Mouse (Mus musculus) liver, embryonic 12.5 days (tissue): ENCODE results near the gene Dgkb. TPM values are rescaled to one million over a fixed set of nuclear protein-coding genes. Genes with fewer than 3 reads are reported as not detected.

Source experiments
- ATAC-seq: fragments of 200-750 bp; cut with Nextera tagmentation; 2 replicates; pipeline ENCODE4 v1.8.0; 2017; ENCODE audit warnings: moderate number of reproducible peaks, mild to moderate bottlenecking, moderate library complexity
- H3K27ac ChIP-seq: fragments of 300-500 bp; sonication (generic); 2 replicates; pipeline ENCODE4 v1.5.1; 2016; ENCODE audit warnings: mild to moderate bottlenecking
- H3K27me3 ChIP-seq: fragments of 300-500 bp; sonication (generic); replicated peaks from 2 replicates; pipeline ENCODE4 v1.6.1; 2016; ENCODE audit warnings: mild to moderate bottlenecking, moderate library complexity
- H3K36me3 ChIP-seq: fragments of 300-500 bp; sonication (generic); 2 replicates; pipeline ENCODE4 v1.6.1; 2016; ENCODE audit warnings: mild to moderate bottlenecking, moderate library complexity
- H3K4me1 ChIP-seq: fragments of 300-500 bp; sonication (generic); 2 replicates; pipeline ENCODE4 v1.6.1; 2016
- H3K4me2 ChIP-seq: fragments of 300-500 bp; sonication (generic); 2 replicates; pipeline ENCODE4 v1.6.1; 2016; ENCODE audit warnings: mild to moderate bottlenecking, moderate library complexity
- H3K4me3 ChIP-seq: fragments of 300-500 bp; sonication (generic); 2 replicates; pipeline ENCODE4 v1.5.1; 2016; ENCODE audit warnings: mild to moderate bottlenecking, moderate library complexity
- H3K9ac ChIP-seq: fragments of 300-500 bp; sonication (generic); 2 replicates; pipeline ENCODE4 v1.6.1; 2016; ENCODE audit warnings: mild to moderate bottlenecking, moderate library complexity
- H3K9me3 ChIP-seq: fragments of 300-500 bp; sonication (generic); replicated peaks from 2 replicates; pipeline ENCODE4 v1.6.1; 2016; ENCODE audit warnings: mild to moderate bottlenecking, moderate library complexity
- WGBS: fragments of 180-500 bp; shearing (Covaris S2); methylation state at CpG from one replicate; pipeline ENCODE4 v1.1.7; 2016; ENCODE audit not compliant: insufficient replicate concordance; 5-methylcytosine and 5-hydroxymethylcytosine counted together
- polyA plus RNA-seq: library from polyadenylated mRNA; unstranded; fragments of >200 nt; fragmentation: Nextera tagmentation; extraction: Ambion mirVana; gene quantifications from 2 replicates; pipeline ENCODE4 v1.2.1, GENCODE M21; 2016

The Dgkb gene
- polyA plus RNA-seq, 1 experiment from 2014 or later: 0.07 TPM

DNA sequence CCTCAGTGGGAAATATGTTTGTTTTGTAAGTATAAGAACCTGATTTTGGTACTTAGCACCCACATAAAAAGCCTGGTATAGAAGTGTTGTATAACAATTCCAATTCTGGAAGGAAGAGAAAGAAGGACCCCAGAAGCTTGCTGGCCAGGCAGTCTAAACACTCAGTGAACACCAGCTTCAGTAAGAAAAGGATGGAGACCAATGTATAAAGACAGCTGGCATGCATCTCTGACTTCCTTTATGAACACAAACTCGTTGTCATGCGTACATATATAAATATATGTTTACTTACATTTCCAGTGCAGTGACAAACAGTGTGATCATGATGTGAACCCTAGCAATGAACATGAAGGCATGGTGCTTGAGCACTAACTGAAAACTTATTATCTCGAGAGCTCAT is 270.7 kb downstream of the Dgkb start:
- no peaks in the 10 kb centered on the region for H3K9me3 ChIP-seq
- no peak overlapping the region for H3K4me3 ChIP-seq
- no peaks in the 10 kb centered on the region for H3K4me1 ChIP-seq
- H3K27me3 ChIP-seq: no peaks in the 10 kb centered on the region
- H3K27ac ChIP-seq: no peak overlapping the region
- no peaks in the 10 kb centered on the region for H3K36me3 ChIP-seq
- 64% methylated on average over 3 of the region's 3 CpGs for WGBS
- H3K4me2 ChIP-seq: no peak overlapping the region
- ATAC-seq: no peak
- H3K9ac ChIP-seq: no peak overlapping the region

DNA sequence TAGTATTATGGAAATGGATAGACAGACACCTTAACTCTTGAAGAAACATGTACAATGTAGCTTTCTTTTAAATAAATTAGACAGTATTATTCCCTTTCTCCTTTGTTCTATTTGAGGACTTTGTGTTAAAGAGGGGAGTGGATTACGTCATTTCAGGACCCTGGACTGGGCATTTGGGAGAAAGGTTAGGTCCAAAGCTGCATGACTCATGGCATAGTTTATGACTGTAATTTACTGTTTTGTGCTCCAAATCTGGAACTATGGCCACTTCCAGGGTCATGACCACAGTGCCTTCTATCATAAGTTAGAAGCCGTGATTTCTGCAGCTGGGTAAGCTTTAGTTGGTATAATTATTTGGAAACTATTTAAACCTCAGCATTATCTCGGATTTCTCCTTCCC is 294.4 kb downstream of the Dgkb start:
- Histone ChIP-seq H3K4me2 (no peak overlapping the region), H3K4me1 (no peaks in the 10 kb centered on the region), H3K9me3 (no peaks in the 10 kb centered on the region), H3K9ac (no peak overlapping the region), H3K4me3 (no peak overlapping the region), H3K27ac (no peak overlapping the region), H3K27me3 (no peaks in the 10 kb centered on the region), H3K36me3 (no peaks in the 10 kb centered on the region)
- ATAC-seq: no peak
- WGBS: 68% methylated on average over 3 of the region's 3 CpGs

DNA sequence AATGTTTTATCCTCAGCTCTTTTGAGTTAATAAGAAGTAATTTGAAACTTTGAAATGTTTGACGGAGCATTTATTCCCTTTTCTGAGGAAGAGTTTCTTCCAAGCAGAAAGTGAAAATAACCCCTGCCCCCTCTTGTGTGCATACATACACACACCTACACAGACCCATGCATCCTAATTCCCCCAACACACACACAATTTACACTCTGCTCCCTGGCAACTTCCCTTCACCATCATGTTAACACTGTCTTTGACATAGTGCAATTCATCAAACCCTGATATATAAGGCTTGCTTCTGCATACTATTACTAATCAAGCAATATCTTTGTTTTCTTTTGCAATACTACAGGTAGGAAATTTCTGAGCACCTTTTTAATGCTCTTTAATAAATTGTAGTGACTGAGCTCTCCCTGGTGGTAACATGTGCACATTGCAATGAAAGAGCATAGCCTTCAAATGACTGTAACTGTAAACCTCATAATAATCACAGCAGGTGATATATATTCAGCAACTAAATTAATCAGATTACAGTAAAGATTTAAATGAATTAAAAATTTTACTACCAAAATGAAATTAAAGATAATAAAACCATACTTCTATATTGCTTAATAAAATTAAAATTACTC is 297.6 kb downstream of the Dgkb start:
- 59% methylated on average over 1 of the region's 1 CpGs for WGBS
- ATAC-seq: no peak
- H3K4me1 ChIP-seq: no peaks in the 10 kb centered on the region
- no peaks in the 10 kb centered on the region for H3K27me3 ChIP-seq
- H3K27ac ChIP-seq: no peak overlapping the region
- no peak overlapping the region for H3K4me3 ChIP-seq
- H3K4me2 ChIP-seq: no peak overlapping the region
- no peaks in the 10 kb centered on the region for H3K36me3 ChIP-seq
- no peak overlapping the region for H3K9ac ChIP-seq
- H3K9me3 ChIP-seq: no peaks in the 10 kb centered on the region

DNA sequence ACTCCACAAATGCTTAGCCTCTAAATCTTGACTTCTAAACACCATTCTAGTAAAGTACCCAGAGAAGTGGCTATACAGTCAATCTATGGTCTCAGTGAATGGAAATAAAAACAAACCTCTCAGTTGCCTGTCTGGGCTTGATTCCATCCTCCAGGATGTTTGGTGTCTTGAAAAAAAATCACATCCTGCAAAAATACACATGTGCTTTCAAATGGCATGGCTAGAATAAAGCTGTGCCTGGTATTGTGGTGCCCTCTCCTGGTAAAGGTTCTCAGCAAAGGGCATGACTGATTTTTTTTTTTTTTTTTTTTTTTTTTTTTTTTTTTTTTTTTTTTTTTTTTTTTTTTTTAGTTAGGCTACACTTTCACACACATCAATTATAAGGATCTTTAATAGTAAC is 306.0 kb downstream of the Dgkb start:
- Histone ChIP-seq H3K4me3 (no peak overlapping the region), H3K4me2 (no peak overlapping the region), H3K27ac (no peak overlapping the region), H3K4me1 (no peaks in the 10 kb centered on the region), H3K9me3 (no peaks in the 10 kb centered on the region), H3K36me3 (no peaks in the 10 kb centered on the region), H3K9ac (no peak overlapping the region), H3K27me3 (no peaks in the 10 kb centered on the region)
- no peak for ATAC-seq

DNA sequence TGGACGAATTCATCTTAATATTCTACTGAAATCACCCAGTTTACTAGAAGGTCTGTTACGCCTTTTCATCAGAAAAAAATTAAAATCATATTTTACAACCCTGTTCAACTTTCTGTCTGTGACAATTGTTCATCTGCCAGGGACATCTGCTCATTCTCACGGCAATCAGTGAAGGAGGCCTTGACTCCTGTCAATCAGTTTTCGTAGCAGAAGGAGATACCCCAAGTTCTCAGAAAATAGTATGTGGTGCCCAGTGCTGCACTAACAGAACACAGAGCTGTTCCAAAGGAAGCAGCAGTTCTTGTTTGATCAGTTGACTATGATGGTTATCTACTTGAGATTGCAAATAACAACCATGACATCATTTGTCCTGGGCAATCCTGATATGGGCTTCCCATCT is 307.8 kb downstream of the Dgkb start:
- Histone ChIP-seq H3K9ac (no peak overlapping the region), H3K4me1 (no peaks in the 10 kb centered on the region), H3K4me2 (no peak overlapping the region), H3K4me3 (no peak overlapping the region), H3K9me3 (no peaks in the 10 kb centered on the region), H3K27me3 (no peaks in the 10 kb centered on the region), H3K27ac (no peak overlapping the region), H3K36me3 (no peaks in the 10 kb centered on the region)
- 58% methylated on average over 4 of the region's 4 CpGs for WGBS
- no peak for ATAC-seq

DNA sequence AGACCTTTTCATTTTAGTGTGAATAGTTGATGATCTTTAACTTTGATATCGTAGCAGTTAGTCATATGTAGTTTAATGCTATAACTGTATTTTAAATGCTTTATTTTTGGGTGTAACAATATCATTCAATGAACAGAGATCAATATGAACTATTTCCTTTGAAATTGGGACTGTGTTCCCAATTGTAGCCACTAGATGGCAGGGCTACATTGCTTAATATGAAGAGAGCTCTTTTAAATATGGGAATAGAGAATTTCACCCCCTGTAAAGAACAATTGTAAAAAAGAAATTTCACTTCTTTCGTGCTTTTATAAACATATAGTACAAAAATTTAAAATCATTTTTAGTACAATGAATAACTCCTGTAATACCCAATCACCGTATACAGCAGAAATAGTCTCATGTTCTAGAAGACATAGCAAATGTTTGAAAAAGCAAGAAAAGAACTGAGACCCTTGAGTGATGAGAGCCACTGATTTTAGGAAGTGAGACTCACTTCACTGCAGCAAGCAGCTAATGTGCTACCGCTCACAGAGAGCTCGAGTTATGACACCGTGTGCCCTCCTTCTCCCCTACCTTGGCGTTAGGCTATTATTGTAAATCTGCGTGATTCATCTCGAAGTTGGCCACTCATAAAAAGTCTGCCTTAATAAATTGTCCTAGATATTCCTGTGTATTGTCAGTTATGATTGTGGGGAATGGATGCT is 312.8 kb downstream of the Dgkb start:
- Histone ChIP-seq H3K9me3 (no peaks in the 10 kb centered on the region), H3K4me3 (no peak overlapping the region), H3K27me3 (no peaks in the 10 kb centered on the region), H3K27ac (no peak overlapping the region), H3K4me1 (no peaks in the 10 kb centered on the region), H3K36me3 (no peaks in the 10 kb centered on the region), H3K9ac (no peak overlapping the region), H3K4me2 (no peak overlapping the region)
- WGBS: 56% methylated on average over 9 of the region's 9 CpGs
- ATAC-seq: no peak

DNA sequence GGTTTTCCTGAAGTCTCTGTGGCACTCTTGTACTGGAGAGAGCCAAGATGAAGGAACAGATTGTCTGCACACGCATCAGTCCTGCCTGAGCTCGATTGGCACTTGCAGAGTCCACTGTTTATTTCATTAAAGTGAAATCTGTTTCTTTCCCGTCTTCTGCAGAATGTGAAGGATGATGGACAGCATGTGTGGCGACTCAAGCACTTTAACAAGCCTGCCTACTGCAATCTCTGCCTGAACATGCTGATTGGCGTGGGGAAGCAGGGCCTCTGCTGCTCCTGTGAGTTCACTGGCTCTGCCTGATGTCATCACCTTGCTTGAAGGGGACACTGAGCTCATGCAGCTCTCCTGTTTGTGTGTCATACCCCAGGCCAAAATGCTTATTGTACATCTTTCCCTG is 318.9 kb downstream of the Dgkb start:
- Histone ChIP-seq H3K27ac (no peak overlapping the region), H3K9me3 (no peaks in the 10 kb centered on the region), H3K36me3 (no peaks in the 10 kb centered on the region), H3K4me1 (no peaks in the 10 kb centered on the region), H3K4me2 (no peak overlapping the region), H3K4me3 (no peak overlapping the region), H3K27me3 (no peaks in the 10 kb centered on the region), H3K9ac (no peak overlapping the region)
- WGBS: 46% methylated on average over 5 of the region's 5 CpGs
- ATAC-seq: no peak

DNA sequence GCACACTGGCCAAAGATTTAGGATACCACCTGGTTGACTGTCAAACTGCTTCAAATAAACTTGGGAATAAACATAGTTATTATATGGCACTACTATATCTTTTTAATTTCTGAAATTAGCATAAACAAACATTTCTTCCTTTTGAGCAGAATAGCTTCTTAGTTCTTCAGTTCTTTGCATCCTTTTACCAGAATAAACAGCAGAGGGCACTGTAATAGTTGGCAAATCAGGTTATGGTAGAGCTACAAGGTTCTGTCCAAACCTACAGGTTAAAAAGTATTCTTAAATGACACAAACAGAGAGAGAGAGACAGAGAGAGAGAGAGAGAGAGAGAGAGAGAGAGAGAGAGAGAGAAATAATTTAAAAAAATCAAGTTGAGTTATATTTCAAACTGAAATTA is 322.5 kb downstream of the Dgkb start:
- Histone ChIP-seq H3K4me3 (no peak overlapping the region), H3K9ac (no peak overlapping the region), H3K27me3 (no peaks in the 10 kb centered on the region), H3K4me1 (no peaks in the 10 kb centered on the region), H3K9me3 (no peaks in the 10 kb centered on the region), H3K4me2 (no peak overlapping the region), H3K27ac (no peak overlapping the region), H3K36me3 (no peaks in the 10 kb centered on the region)
- ATAC-seq: no peak

DNA sequence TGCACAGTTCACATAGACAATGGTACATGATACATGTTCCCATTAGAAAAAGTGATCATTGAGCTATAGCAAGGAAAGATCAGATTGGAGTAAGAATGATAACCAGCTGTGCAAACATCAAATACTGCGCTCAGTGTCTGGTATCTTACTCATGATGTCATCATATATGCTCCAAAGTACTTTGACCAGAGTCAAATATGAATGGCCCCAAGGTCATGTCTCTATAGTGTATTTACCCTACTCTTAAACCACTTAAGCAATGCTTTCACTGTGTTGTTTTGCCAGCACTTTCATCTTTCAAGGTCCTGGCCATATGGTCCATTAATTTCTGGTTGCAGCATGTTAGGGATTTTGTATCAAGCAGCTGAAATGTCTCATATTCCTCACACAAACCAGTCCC is 415.1 kb downstream of the Dgkb start:
- Histone ChIP-seq H3K4me1 (no peaks in the 10 kb centered on the region), H3K4me2 (no peak overlapping the region), H3K4me3 (no peak overlapping the region), H3K27me3 (no peaks in the 10 kb centered on the region), H3K9me3 (no peaks in the 10 kb centered on the region), H3K9ac (no peak overlapping the region), H3K36me3 (no peaks in the 10 kb centered on the region), H3K27ac (no peak overlapping the region)
- ATAC-seq: no peak
- WGBS: 50% methylated on average over 1 of the region's 1 CpGs

DNA sequence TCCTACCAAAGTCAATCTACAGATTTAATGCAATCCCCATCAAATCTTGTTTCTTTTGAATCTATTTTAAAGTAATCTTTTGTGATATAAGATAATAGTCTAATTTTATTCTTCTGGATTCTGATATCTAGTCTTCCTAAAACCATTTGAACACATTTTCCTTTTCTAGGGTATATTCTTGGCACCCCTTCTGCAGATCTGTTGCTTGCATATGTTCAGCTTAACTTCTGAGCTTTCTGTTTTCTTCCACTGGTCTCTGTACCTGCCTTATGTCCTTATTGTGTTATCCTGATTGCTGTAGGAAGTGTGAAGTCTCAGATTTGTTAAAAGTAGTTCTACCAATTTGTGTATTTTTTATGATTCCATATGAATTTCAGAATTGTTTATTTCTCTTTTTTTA is 451.3 kb downstream of the Dgkb start:
- Histone ChIP-seq H3K27me3 (no peaks in the 10 kb centered on the region), H3K4me2 (no peak overlapping the region), H3K36me3 (no peaks in the 10 kb centered on the region), H3K4me1 (no peaks in the 10 kb centered on the region), H3K9ac (no peak overlapping the region), H3K4me3 (no peak overlapping the region), H3K9me3 (no peaks in the 10 kb centered on the region), H3K27ac (no peak overlapping the region)
- no peak for ATAC-seq

DNA sequence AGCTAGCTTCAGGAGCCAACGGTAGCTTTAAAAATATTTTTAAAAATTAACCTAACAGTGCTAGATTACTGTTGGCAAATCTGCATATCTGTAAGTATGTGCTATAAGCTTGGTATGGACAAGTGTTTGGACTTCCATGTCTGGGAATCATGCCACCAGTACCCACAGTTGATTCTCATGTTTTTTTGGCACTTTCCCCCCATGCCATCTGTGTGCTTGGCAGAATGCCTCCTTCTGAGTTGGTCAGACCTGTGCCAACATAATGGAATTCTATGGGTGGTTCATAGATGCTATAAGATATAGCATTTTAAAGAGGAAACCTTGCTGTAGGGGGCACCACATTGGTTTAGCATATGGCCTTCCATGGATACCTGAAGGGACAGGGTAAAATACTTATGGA is 484.0 kb downstream of the Dgkb start:
- Histone ChIP-seq H3K9me3 (no peaks in the 10 kb centered on the region), H3K4me2 (no peak overlapping the region), H3K4me3 (no peak overlapping the region), H3K36me3 (no peaks in the 10 kb centered on the region), H3K9ac (no peak overlapping the region), H3K27ac (no peak overlapping the region), H3K27me3 (no peaks in the 10 kb centered on the region), H3K4me1 (no peaks in the 10 kb centered on the region)
- ATAC-seq: no peak
- 84% methylated on average over 1 of the region's 1 CpGs for WGBS

DNA sequence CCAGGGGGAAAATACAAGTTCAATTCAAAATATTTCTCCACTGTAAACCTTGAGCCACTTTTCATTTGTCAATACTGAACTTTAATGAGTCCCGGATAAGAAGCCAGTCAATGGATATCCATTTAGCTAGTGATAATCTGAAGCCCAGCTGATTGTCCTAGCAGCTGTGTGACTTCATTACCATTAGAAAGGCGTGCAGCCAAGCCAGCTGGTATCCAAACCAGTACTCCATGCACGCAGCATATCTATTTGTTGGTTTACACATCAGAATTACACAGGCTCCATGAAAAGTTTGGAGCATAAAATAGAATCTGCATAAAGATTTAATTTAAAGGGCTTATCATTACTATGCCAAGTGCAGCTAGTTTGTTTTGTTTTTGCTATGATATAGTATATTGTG is 486.3 kb downstream of the Dgkb start:
- H3K9me3 ChIP-seq: no peaks in the 10 kb centered on the region
- H3K27ac ChIP-seq: no peak overlapping the region
- H3K4me2 ChIP-seq: no peak overlapping the region
- no peak overlapping the region for H3K9ac ChIP-seq
- H3K27me3 ChIP-seq: no peaks in the 10 kb centered on the region
- no peaks in the 10 kb centered on the region for H3K4me1 ChIP-seq
- no peaks in the 10 kb centered on the region for H3K36me3 ChIP-seq
- WGBS: 57% methylated on average over 3 of the region's 3 CpGs
- ATAC-seq: no peak
- no peak overlapping the region for H3K4me3 ChIP-seq

DNA sequence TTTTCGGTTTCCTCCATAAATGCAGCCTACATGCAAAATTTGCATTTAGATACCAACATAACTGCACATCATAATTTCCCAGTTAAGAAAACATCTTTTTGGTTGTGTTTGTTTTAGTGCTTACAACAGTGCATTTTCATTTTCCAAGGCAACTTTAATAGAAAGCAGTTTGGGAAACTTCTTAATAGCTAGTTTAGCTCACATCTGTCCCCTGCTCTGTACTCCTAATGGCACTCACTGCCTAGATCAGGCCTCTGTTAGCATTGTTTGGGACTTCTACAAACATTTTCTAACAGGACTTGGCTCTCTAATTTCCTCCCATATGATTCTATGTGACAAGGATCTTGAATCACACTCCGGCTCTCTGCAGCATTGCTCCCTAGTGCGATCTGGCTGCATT is 486.7 kb downstream of the Dgkb start:
- WGBS: 72% methylated on average over 3 of the region's 3 CpGs
- H3K4me1 ChIP-seq: no peaks in the 10 kb centered on the region

More for the DNA sequence above, 486.7 kb downstream of the Dgkb start:
- Histone ChIP-seq H3K9me3 (no peaks in the 10 kb centered on the region), H3K36me3 (no peaks in the 10 kb centered on the region), H3K27me3 (no peaks in the 10 kb centered on the region), H3K4me3 (no peak overlapping the region), H3K9ac (no peak overlapping the region), H3K4me2 (no peak overlapping the region), H3K27ac (no peak overlapping the region)
- ATAC-seq: no peak
